ENCODE assay signal across 1 mouse cellular context in the genomic region with DNA sequence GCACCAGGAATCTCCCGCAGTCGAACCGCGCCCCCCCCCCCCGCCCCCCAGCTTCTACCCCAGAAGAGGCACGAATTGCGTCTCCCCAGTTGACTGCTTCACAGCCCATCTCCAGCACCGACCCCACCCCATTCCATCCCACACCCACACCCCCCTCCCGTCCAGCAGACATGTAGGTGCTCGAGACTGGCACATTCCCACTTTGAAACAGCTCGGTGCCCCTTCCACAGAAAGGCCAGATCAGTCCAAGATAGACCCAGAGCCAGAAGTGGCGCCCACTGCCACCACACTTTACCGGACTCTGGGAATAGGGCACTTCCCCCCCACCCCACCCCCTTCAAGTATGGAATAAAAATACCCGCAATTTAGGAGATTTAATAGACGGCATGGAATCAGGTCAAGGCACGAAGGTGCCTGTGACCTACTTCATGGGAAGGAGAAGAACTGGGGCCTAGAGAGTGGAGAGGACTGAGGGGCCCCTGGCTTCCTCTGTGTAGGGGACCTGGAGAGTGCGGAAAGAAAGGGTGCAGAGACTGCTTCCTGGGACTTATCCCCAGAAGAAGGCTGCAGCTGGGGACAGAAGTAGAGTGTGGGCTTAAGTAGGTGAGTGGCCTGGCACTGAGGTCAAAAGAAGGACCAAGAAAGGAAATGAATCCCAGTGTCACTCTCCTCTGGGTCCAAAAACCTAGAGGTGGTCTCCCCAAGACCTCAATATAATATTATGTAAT.
TF ChIP-seq lines count a peak whose summit lies in the region.

No protein-coding gene starts in this region.

TF ChIP-seq in CH12.LX, 34 proteins besides CTCF, POLR2A, EP300 and RAD21 (continued from another document):
- TF ChIP-seq MYC (IDR thresholded peaks at IDR 0.05; ENCODE audit: low read depth, low read length), result no peak
- no peak for TF ChIP-seq ZKSCAN1 (IDR thresholded peaks at IDR 0.05; ENCODE audit: borderline replicate concordance, low read depth, low read length)
- TF ChIP-seq HCFC1 (IDR thresholded peaks at IDR 0.05; ENCODE audit: low read depth, low read length), result no peak
- TF ChIP-seq SMC3 (IDR thresholded peaks at IDR 0.05; ENCODE audit: low read depth, low read length), result no peak
- TF ChIP-seq USF1 (IDR thresholded peaks at IDR 0.05; ENCODE audit: low read depth, low read length), result no peak
- no peak for TF ChIP-seq JUND (conservative IDR thresholded peaks at IDR 0.05; ENCODE audit: low read depth, low read length)
- TF ChIP-seq POLR2AphosphoS2 (IDR thresholded peaks at IDR 0.05; ENCODE audit: low read depth, low read length), result no peak
- TF ChIP-seq CHD1 (IDR thresholded peaks at IDR 0.05; ENCODE audit: low read depth, low read length), result no peak
- no peak for TF ChIP-seq NELFE (IDR thresholded peaks at IDR 0.05; ENCODE audit: low read depth, low read length)
- no peak for TF ChIP-seq MAFK (IDR thresholded peaks at IDR 0.05; ENCODE audit: insufficient replicate concordance, low read length)
